Mouse (Mus musculus): ENCODE results near the gene Tbc1d22a.

The Tbc1d22a gene

DNA sequence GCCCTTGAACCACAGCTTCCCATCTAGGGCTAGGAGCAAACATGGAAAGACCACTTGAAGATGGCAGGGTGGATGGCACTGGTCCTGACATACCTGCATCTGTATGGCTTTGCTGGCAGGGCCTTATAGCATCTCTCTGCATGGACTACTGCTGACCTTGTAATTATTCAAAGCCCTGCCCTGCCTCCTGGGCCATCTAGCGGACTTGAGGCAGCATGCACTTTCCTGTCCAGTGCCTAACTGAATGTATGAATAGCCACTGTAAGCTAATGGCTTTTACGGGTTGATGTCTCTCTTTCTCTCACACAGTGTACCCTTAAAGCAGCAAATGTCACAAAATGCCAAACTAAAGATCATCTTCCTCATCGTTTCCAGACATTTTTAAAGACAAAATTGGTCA lies 245.2 kb downstream of the Tbc1d22a start:
- no peak for DNase-seq (ENCODE audit: low spot score)

DNA sequence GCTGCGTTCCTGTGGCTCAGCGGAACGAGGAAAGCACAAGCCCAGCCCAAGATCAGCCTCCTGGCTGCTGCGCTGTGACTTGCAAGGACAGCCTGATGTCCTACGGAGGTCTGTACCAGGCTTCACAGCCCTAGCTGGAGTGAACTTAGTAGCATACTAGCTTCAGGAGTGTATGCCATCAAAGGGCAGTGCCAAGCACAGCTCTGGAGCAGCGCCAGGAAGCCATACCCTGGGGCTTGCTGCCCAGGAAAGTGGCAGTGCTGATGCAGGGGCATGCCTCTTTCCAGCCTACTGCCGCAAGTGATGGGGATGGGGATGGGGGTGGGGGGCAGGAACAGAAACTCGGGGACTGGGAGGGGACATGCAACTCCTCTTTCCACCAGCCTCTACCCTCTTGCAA lies 248.4 kb downstream of the Tbc1d22a start:
- no peak for DNase-seq (ENCODE audit: low spot score)

DNA sequence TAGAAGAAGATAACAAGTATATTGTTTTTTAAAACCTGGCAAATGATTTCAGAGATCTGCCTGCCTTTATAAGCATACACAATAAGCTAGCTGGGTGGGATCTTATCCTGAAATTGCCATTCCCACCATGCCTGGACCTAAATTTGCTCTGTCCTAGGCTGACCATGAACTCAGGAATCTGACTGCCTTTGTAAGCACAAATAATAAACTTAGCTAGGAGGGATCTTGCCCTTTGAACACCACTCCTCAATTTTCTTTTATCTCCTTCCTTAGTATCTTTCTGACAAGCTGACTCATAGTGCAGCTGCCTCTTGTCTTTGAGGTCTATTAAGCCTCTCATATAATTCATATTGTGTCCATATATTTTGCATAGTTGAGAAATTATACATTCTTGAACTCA lies 253.8 kb downstream of the Tbc1d22a start:
- DNase-seq (ENCODE audit: low spot score), result no peak

- no peak for DNase-seq (ENCODE audit: low spot score)
Observed at GRCm38 (mm10) chr15:86471136-86471535, 256.9 kb downstream of the Tbc1d22a start.

GRCm38 (mm10) chr15:86473473-86473872 lies 259.2 kb downstream of the Tbc1d22a start:
- DNase-seq (ENCODE audit: low spot score), result peak; percentile 81

DNA sequence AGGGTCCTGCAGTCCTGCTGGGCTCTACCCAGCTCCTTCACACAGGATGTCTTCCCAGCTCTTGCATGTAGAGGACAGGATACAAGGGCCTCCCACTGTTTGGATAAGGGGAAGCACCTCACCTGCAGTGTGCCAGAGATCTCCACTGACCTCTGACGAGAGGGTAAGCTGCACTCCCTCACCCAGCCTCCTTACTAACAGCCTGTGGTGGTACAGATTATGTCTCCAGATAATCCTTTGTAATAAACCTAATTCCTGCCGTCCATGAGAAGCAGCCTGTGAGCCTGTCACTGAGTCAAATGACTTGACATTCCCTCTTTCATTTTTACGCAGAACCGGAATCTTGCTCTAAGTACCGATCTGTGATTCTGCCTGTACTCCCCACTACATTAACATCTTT lies 260.7 kb downstream of the Tbc1d22a start:
- DNase-seq (ENCODE audit: low spot score), result no peak

GRCm38 (mm10) chr15:86476483-86476882 lies 262.2 kb downstream of the Tbc1d22a start:
- DNase-seq (ENCODE audit: low spot score), result no peak

DNA sequence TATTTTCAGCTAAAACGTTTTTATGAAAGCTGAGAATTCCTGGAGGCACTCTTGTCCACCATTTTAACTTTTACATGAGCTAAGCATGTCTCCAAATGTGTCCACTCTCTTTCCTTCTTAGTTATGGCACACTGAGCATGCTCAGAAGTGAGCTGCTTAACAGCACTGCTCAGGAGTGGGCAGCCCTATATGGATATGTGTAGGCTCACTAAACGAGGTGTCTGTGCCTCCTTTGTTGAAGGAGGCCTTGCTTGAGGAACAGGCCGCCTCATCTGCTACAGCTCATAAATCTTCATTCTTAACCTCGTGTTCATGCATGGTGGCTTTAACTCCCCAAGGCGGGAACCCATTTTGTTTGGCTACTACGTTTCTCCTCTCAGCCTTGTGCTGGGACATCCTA lies 262.8 kb downstream of the Tbc1d22a start:
- DNase-seq (ENCODE audit: low spot score), result no peak

DNA sequence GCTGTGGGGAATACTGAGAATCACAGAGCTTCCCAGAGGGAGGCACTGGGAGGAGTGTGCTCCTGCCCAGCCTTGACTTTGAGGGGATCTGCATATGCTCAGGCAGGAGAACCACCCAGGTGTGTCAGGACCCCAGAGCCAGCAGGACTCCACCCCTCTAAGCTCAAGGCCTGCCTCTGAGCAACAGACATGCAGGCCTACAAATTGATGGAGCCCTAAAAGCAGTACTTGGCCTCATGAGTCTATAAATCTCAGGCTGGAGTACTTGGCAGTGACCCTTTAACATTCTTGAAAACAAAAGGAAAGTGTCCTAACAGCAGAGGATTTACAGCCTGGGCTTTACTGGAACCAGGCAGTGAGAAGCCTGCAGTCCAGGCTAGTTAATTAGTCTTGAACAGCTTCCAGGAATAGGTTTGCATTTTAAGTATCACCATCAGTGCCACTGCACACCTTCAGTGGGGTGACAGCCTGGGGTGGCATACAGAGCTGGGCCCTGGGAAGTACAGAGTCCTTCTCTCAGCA lies 263.3 kb downstream of the Tbc1d22a start:
- no peak for DNase-seq (ENCODE audit: low spot score)

GRCm38 (mm10) chr15:86478685-86479502 lies 264.6 kb downstream of the Tbc1d22a start:
- DNase-seq (ENCODE audit: low spot score), result peak; percentile 63

- no peak for DNase-seq (ENCODE audit: low spot score)
Observed at GRCm38 (mm10) chr15:86482362-86482761, 268.1 kb downstream of the Tbc1d22a start.

GRCm38 (mm10) chr15:86485815-86486214 lies 271.6 kb downstream of the Tbc1d22a start:
- no peak for DNase-seq (ENCODE audit: low spot score)

GRCm38 (mm10) chr15:86487359-86487758 lies 273.1 kb downstream of the Tbc1d22a start:
- DNase-seq (ENCODE audit: low spot score), result no peak

DNA sequence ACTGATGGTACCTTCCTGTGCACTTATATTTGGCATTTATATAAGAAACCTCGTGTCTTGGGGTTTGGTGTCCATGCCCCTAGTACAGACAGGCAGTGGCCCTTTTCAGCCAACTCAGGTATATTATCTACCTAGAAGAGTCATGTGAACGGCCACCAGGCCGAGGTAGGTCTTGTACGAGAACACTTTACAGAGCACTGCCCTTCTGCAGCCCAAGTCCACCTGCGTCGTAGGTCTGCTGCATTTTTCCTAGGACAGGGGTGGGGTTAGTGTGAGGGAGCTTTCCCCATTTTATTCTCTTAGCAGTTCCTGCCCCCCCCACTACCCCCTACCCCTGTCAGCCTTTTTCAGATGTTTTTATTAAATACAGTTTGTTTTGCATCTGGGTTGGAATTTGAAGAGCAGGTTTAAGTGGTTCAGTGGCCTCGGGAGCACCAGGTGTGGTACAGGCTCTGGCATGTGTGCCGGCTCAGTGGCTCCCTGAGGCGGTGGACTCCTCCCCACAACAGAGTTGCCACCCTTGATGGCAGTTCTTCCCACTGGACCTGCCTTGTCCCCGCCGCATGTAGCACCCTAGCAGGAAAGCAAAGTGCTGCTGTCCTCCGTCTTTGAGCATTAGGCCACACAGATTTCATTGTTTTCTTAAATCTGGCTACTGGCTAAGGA lies 277.3 kb downstream of the Tbc1d22a start:
- DNase-seq (ENCODE audit: low spot score), result no peak

DNA sequence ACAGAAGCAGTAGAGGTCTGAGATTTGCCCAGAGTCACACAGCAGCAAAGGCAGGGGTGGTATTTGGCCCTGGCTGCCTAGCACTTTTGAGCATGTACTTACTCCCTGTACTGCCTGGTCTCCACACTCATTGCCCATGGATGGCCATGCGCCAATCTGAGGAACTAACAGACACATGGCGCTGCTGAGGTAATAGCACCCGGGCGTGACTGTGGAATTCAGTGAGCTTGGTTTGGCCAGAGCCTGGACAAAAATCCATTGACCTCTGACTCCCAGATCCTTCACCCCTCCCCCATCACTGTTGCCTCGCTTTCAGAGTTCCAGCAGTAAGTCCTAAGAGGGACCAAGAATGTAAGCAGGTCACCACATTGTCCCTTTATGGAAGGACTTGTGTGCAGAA lies 278.4 kb downstream of the Tbc1d22a start:
- peak; percentile 54 for DNase-seq (ENCODE audit: low spot score)

DNA sequence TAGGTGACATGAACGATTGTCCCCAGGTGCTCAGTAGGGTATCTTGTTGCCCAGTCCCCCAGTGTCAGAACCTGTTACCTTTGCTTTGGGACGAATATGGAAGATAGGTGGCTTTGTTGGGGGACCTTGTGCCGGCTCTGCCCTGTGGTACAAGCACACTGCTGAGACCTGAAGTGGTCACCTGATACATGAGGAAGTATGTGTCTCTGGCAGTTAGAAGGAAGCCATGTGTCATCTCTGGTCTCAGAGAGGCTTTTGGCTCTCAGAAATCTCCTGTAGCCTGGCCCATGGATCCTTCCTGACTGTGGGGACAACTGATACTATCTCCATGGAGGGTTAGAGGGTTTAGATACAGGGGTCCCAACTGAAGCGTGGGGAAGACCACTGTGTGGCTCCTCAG lies 281.9 kb downstream of the Tbc1d22a start:
- no peak for DNase-seq (ENCODE audit: low spot score)

GRCm38 (mm10) chr15:86496646-86497045 lies 282.4 kb downstream of the Tbc1d22a start:
- DNase-seq (ENCODE audit: low spot score), result no peak

DNA sequence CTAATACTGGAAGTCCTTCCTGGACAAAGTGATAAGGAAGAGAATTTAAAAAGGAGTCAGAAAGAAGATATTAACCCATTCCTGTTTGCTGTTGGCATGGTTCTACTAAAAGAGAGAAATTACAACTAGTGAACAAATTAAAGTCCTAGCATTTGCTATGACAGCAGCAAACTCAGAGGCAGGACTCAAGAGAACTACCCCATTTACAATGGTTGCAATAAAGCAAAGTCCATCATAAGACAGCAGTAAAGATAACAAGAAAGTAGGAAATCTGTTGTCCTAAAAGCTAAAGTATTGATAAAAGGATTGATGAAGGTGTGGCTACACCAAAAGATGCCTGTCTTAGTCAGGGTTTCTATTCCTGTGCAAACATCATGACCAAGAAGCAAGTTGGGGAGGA lies 286.3 kb downstream of the Tbc1d22a start:
- no peak for DNase-seq (ENCODE audit: low spot score)

GRCm38 (mm10) chr15:86503413-86503812 lies 289.2 kb downstream of the Tbc1d22a start:
- peak; percentile 3 for DNase-seq (ENCODE audit: low spot score)

DNA sequence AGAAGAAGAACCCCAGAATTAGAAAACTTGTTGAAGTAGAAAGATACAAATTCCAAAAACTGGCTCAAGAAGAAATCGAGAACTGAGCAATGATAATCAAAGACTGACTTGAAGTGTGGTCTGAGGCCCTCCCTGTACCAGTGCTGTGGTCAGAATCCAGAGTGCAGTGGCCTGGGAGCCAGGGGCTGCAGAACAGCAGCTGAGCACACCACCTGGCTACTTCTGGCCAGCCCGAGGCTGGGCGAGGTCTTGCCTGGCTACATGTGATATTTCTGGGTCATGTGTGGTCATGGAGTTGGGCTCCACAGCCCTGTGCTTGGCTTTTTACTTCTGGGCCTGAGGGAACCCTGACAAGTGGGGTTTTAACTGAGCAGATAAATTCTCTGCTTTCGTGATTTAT lies 292.4 kb downstream of the Tbc1d22a start:
- DNase-seq (ENCODE audit: low spot score), result peak; percentile 2

GRCm38 (mm10) chr15:86507546-86507945 lies 293.3 kb downstream of the Tbc1d22a start:
- peak; percentile 2 for DNase-seq (ENCODE audit: low spot score)

DNA sequence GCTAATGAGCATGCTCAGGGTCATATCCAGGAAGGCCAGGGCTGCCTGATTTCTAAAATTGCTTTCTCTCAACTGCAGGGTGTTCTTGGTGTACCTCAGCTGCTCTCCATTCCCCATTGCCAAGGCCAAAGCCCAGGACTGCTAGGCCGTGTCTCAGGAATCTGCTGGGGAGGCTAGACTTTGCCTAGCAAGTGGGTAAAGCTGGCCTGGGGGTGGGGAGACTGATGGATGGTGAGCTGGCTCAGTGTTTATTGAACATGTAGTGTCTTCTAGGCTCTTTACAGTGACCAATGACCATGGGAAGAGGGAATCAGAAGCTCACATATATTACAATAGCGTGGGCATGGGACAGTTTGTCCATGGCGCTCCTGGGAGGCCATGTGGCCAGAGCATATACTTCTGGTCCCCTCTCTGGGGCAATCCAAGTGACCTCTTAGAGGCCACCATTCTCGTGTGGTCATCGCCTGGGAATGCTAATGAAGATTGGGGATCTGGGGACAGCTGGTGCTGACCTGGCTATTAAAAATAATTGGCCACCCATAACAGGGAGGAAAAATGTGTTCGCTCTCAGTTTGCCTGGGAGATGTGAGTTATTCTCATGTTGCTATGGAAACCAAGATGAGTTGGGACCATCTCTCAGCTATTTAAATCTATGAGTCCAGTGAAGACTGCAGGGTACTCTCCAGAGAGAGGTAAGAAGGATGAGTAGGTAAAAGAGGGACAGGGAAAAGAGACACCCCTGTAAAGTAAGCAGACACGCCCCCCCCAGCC lies 294.3 kb downstream of the Tbc1d22a start:
- peak; percentile 3 for DNase-seq (ENCODE audit: low spot score)

DNA sequence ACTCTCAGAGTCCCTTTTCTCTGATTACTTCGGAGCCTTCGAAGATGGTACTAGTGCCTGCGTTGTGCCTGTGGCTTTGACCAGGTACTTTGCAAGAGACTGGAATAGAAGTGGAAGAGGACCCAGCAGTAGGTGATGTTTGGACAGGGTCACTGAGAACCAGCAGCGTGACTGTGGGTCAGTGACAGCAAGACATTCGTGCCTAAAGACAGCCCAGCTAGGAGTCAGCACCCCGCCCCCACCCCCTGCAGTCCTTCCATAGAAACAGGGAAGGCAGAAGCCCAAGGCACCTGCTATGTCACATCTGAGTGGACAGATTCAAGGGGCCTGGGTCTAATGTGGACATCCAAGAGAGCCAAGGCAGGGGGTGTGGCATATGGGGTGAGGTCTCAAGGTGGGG lies 295.3 kb downstream of the Tbc1d22a start:
- peak; percentile 2 for DNase-seq (ENCODE audit: low spot score)
